Mouse (Mus musculus) heart, adult 8-10 months (tissue): ENCODE data around the gene Gm17428. TPM values are rescaled to one million over a fixed set of nuclear protein-coding genes. Genes with fewer than 3 reads are reported as not detected.
"Not testable (repeated sequence)": the region's sequence is repeated elsewhere in the genome, so short reads cannot be mapped to it uniquely, and the experiment has no call there.

Experiments
- DNase-seq: peaks from one replicate; pipeline ENCODE4 v3.0.0; 2022; ENCODE audit warnings: low spot score
- total RNA-seq, 4 experiments: library from RNA; stranded (reverse); gene quantifications; 2 replicates each; pipeline ENCODE4 v1.2.4; 2022

Gm17428 gene
- not detected for total RNA-seq

GRCm38 (mm10) chr14:54976633-54977032 is at the start of gene Gm17428:
Gm17428 (plus strand) TSS chr14:54976933.
- no peak for DNase-seq

- no peak for DNase-seq
Measured at GRCm38 (mm10) chr14:54927296-54927695, 49.4 kb upstream of the Gm17428 start.

GRCm38 (mm10) chr14:54929801-54930200 is 46.9 kb upstream of the Gm17428 start:
- no peak for DNase-seq

- no peak for DNase-seq
Measured at GRCm38 (mm10) chr14:54930431-54930830, 46.3 kb upstream of the Gm17428 start.

GRCm38 (mm10) chr14:54932645-54933150 is 44.0 kb upstream of the Gm17428 start, which contains the start of gene Il25:
Il25 (plus strand) TSS chr14:54932695.
- no peak for DNase-seq

GRCm38 (mm10) chr14:54935904-54936830 is 40.6 kb upstream of the Gm17428 start, which contains the start of gene Cmtm5:
Cmtm5 (plus strand) TSS chr14:54936261.
- DNase-seq = no peak

GRCm38 (mm10) chr14:54936831-54937160 is 39.9 kb upstream of the Gm17428 start:
- no peak for DNase-seq

GRCm38 (mm10) chr14:54937361-54938182 is 39.2 kb upstream of the Gm17428 start:
- no peak for DNase-seq

GRCm38 (mm10) chr14:54938431-54939219 is 38.1 kb upstream of the Gm17428 start:
- DNase-seq = no peak

GRCm38 (mm10) chr14:54939434-54940175 is 37.1 kb upstream of the Gm17428 start:
- DNase-seq = peak; percentile 80

- DNase-seq = no peak
Measured at GRCm38 (mm10) chr14:54940176-54940530, 36.6 kb upstream of the Gm17428 start.

GRCm38 (mm10) chr14:54941024-54941978 is 35.4 kb upstream of the Gm17428 start:
- DNase-seq = no peak

GRCm38 (mm10) chr14:54942479-54942878 is 34.3 kb upstream of the Gm17428 start:
- DNase-seq = no peak

- no peak for DNase-seq
Measured at GRCm38 (mm10) chr14:54943971-54944370, 32.8 kb upstream of the Gm17428 start.

GRCm38 (mm10) chr14:54944939-54945338 is 31.8 kb upstream of the Gm17428 start:
- DNase-seq = no peak

- DNase-seq = no peak
Measured at GRCm38 (mm10) chr14:54945975-54946704, 30.6 kb upstream of the Gm17428 start.

- not testable (repeated sequence) for DNase-seq
Measured at GRCm38 (mm10) chr14:54947008-54947407, 29.7 kb upstream of the Gm17428 start.

- no peak for DNase-seq
Measured at GRCm38 (mm10) chr14:54948781-54949180, 28.0 kb upstream of the Gm17428 start.

GRCm38 (mm10) chr14:54950493-54950892 is 26.2 kb upstream of the Gm17428 start:
- no peak for DNase-seq
